Mouse (Mus musculus) midbrain, embryonic 16.5 days (tissue): ENCODE data around the gene Fut11. TPM values are rescaled to one million over a fixed set of nuclear protein-coding genes. Genes with fewer than 3 reads are reported as not detected.

Experiments
- ATAC-seq: fragments of 200-750 bp; cut with Nextera tagmentation; 2 replicates; pipeline ENCODE4 v1.8.0; 2017; ENCODE audit warnings: moderate TSS enrichment
- H3K27ac ChIP-seq: fragments of 300-500 bp; sonication (generic); 2 replicates; pipeline ENCODE4 v1.5.1; 2014; ENCODE audit warnings: mild to moderate bottlenecking, low read length, mixed read lengths
- H3K27me3 ChIP-seq: fragments of 300-500 bp; sonication (generic); 2 replicates; pipeline ENCODE4 v1.6.1; 2014; ENCODE audit warnings: low read depth, low read length, mixed read lengths; ENCODE audit not compliant: control insufficient read depth, insufficient read depth
- H3K36me3 ChIP-seq: fragments of 300-500 bp; sonication (generic); 2 replicates; pipeline ENCODE4 v1.6.1; 2014; ENCODE audit warnings: mild to moderate bottlenecking, low read length, moderate library complexity, mixed read lengths; ENCODE audit not compliant: control insufficient read depth, insufficient read depth
- H3K4me1 ChIP-seq: fragments of 300-500 bp; sonication (generic); 2 replicates; pipeline ENCODE4 v1.6.1; 2014; ENCODE audit warnings: mild to moderate bottlenecking, low read length, mixed read lengths; ENCODE audit not compliant: control insufficient read depth, insufficient read depth
- H3K4me2 ChIP-seq: fragments of 300-500 bp; sonication (generic); 2 replicates; pipeline ENCODE4 v1.6.1; 2014; ENCODE audit warnings: mild to moderate bottlenecking, low read length, mixed read lengths
- H3K4me3 ChIP-seq: fragments of 300-500 bp; sonication (generic); 2 replicates; pipeline ENCODE4 v1.5.1; 2014; ENCODE audit warnings: low read depth, mild to moderate bottlenecking, low read length, moderate library complexity, mixed read lengths
- H3K9ac ChIP-seq: fragments of 300-500 bp; sonication (generic); 2 replicates; pipeline ENCODE4 v1.6.1; 2014; ENCODE audit warnings: low read depth, low read length, mixed read lengths
- H3K9me3 ChIP-seq: fragments of 300-500 bp; sonication (generic); replicated peaks from 2 replicates; pipeline ENCODE4 v1.6.1; 2014; ENCODE audit warnings: mild to moderate bottlenecking, low read length, mixed read lengths; ENCODE audit not compliant: control insufficient read depth, poor library complexity, severe bottlenecking
- WGBS: fragments of 180-500 bp; shearing (Covaris S2); extraction: QIAGEN DNeasy Blood & Tissue Kit; methylation state at CpG from one replicate; pipeline ENCODE4 v1.1.7; 2014; 5-methylcytosine and 5-hydroxymethylcytosine counted together
- polyA plus RNA-seq: library from polyadenylated mRNA; unstranded; fragments of >200 nt; fragmentation: Nextera tagmentation; extraction: Ambion mirVana; gene quantifications from 2 replicates; pipeline ENCODE4 v1.2.1, GENCODE M21; 2015

The Fut11 gene
- polyA plus RNA-seq, 1 experiment from 2014 or later = 25.5 TPM

DNA sequence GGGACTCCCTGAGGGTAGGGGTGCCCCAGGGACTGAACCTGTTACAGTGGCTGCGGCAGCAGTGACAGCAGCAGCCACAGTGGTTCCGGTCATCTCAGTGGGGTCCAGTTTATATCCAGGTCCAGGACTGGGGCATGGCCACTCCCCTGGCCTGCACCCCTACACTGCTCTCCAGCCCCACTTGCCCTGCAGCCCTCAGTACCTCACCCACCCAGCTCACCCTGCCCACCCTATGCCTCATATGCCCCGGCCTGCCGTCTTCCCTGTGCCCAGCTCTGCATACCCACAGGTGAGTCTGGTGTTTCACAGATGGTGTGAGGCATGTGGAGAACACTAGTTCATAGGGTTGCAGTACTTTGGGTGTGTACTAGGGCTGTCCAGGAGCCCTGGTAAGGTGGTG is 26.6 kb downstream of the Fut11 start:
- peaks cover 58% of the 10 kb centered on the region for H3K36me3 ChIP-seq

DNA sequence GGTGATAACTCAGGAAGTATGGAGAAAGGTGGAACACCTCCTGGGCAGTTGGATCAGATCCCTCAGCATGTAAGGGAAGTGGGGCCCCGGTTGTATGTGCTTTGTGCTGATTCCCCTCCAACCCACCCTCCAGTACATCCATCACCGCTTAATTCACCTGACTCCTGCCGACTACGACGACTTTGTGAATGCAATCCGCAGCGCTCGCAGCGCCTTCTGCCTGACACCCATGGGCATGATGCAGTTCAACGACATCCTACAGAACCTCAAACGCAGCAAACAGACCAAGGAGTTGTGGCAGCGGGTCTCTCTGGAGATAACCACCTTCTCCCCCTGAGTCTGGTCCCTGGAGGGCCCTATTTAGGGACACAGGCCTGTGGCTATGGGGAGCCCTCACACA is 28.2 kb downstream of the Fut11 start:
- no peaks in the 10 kb centered on the region for H3K27me3 ChIP-seq
- no peak overlapping the region for H3K4me3 ChIP-seq
- peaks cover 46% of the 10 kb centered on the region for H3K36me3 ChIP-seq
- 91% methylated on average over 12 of the region's 12 CpGs for WGBS
- no peak overlapping the region for H3K9ac ChIP-seq
- no peaks in the 10 kb centered on the region for H3K4me1 ChIP-seq
- no peak for ATAC-seq
- H3K4me2 ChIP-seq = no peak overlapping the region
- no peak overlapping the region for H3K27ac ChIP-seq
- H3K9me3 ChIP-seq = no peaks in the 10 kb centered on the region

More for the DNA sequence above, 26.6 kb downstream of the Fut11 start:
- no peaks in the 10 kb centered on the region for H3K4me1 ChIP-seq
- ATAC-seq = no peak
- H3K9ac ChIP-seq = no peak overlapping the region
- H3K4me3 ChIP-seq = no peak overlapping the region
- no peak overlapping the region for H3K4me2 ChIP-seq
- H3K27ac ChIP-seq = no peak overlapping the region
- H3K27me3 ChIP-seq = no peaks in the 10 kb centered on the region
- H3K9me3 ChIP-seq = no peaks in the 10 kb centered on the region
- WGBS = 96% methylated on average over 4 of the region's 4 CpGs

DNA sequence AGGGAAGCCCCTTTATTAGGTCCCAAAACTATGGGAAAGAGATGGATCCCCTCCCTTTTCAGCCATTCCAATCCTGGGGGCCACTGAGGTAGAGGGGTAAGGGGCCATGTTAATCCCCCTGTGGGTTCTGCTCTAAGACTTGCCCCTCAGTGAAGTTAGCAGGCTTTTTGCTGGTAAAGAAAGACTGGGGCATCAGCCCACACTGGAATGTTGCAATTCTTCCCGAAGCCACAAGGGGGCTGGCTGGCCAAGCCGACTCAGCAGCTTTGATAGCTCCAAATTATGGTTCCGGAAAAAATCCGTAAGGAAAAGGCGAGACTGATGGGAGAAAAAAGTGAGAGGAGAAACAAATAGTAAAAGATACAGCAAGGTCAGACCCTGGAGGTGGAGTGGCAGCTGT is 29.3 kb downstream of the Fut11 start:
- peaks cover 42% of the 10 kb centered on the region for H3K36me3 ChIP-seq
- no peak overlapping the region for H3K4me2 ChIP-seq
- H3K4me3 ChIP-seq = no peak overlapping the region
- H3K9ac ChIP-seq = no peak overlapping the region
- H3K27ac ChIP-seq = no peak overlapping the region
- H3K9me3 ChIP-seq = no peaks in the 10 kb centered on the region
- WGBS = 27% methylated on average over 5 of the region's 5 CpGs
- no peaks in the 10 kb centered on the region for H3K4me1 ChIP-seq
- no peaks in the 10 kb centered on the region for H3K27me3 ChIP-seq
- no peak for ATAC-seq

DNA sequence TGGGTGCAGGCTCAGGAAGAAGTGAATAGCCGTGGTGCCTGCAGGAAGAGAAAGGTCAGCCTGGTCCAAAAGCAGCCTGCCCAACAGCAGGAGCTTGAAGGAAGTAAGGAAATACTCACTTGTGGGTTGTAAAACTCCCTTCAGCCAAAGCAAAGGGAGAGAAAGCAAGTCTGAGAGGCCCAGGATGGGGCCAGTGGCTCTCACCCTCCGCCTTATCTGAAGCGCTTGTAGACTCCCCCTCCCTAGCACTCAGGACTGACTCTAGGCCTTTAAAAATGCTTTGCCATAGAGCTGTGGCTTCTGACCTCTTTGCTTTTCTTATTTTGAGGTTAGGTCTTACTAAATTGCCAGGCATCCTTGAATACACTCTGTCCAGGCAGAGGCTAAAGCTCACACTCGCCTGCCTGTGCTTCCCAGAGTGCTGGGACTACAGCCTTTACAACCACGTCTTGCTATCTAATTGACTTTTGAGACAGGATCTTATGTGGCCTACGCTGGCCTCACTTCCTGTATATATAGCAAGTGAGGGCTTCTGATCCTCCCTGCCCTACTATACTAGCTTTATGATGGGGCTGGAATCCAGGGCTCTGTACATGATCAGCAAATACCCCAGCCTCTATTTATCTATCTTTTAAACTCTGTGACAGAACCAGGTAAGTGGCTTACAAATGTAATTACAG is 31.0 kb downstream of the Fut11 start:
- Histone ChIP-seq H3K9me3 (no peaks in the 10 kb centered on the region), H3K4me2 (no peak overlapping the region), H3K4me1 (no peaks in the 10 kb centered on the region), H3K27me3 (no peaks in the 10 kb centered on the region), H3K36me3 (peaks cover 47% of the 10 kb centered on the region), H3K27ac (no peak overlapping the region), H3K9ac (no peak overlapping the region), H3K4me3 (no peak overlapping the region)
- ATAC-seq = no peak
- 90% methylated on average over 6 of the region's 6 CpGs for WGBS

DNA sequence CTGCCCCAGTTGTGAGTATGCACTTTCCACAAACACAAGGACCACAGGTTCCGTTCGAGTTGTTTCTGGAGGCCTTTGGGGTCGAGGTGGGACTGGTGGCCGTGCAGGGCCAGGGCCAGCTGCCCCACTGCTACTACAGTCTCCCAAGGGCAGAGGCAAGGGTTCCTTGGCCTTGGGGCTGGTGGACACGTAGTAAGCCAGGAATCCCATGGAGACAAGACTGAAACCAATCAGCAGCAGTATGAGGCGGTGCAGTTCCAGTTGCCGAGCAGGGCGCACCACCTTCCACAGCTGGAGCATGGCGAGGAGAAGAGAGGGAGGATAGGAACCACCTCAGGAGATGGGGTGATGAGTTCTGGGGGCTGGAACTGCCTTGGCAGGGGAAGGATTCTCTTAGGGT is 35.1 kb downstream of the Fut11 start:
- no peak overlapping the region for H3K9ac ChIP-seq
- no peak overlapping the region for H3K4me3 ChIP-seq
- peaks cover 7% of the 10 kb centered on the region for H3K4me1 ChIP-seq
- H3K4me2 ChIP-seq = no peak overlapping the region
- no peak for ATAC-seq
- H3K36me3 ChIP-seq = peaks cover 25% of the 10 kb centered on the region
- no peak overlapping the region for H3K27ac ChIP-seq
- no peaks in the 10 kb centered on the region for H3K27me3 ChIP-seq
- no peaks in the 10 kb centered on the region for H3K9me3 ChIP-seq
- whole genome bisulfite sequencing = 96% methylated on average over 9 of the region's 9 CpGs

DNA sequence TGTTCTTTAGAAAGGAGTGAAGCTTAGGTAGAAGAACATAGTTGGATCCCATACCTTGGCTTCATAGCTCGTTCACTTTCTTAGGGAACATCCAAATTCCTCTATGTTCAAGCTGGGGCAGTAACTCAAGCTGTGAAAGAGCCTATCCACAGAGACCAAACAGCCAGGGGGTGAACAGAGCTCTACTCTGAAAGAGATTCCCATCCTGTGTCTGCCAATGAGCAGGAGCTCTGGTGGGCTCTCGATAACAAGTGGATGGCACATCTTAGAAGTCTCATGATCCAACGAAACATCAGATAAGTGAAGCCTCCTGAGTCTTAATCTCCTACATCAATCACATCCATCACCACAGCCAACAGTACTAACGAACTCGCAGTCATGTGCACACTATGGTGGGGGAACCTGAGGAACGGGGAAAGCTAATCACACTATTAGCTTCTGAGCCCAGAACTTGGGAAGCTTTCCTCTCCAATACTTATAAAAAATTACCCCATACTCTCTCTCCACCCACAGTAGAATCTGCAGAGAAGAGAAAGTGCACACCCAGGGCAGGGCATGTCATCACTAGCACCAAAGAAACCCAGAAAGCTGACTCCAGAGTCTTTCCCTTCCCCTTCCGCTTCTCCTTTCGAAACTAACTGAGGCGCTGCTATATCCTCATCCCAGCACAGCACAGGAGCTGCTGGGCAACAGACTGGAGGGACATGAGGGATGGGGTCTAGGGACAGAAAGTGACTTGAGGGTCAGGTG is 36.3 kb downstream of the Fut11 start:
- Histone ChIP-seq H3K9ac (no peak overlapping the region), H3K27ac (no peak overlapping the region), H3K36me3 (peaks cover 22% of the 10 kb centered on the region), H3K9me3 (no peaks in the 10 kb centered on the region), H3K4me3 (no peak overlapping the region), H3K4me2 (no peak overlapping the region), H3K27me3 (no peaks in the 10 kb centered on the region), H3K4me1 (peaks cover 9% of the 10 kb centered on the region)
- 92% methylated on average over 9 of the region's 9 CpGs for WGBS
- no peak for ATAC-seq

DNA sequence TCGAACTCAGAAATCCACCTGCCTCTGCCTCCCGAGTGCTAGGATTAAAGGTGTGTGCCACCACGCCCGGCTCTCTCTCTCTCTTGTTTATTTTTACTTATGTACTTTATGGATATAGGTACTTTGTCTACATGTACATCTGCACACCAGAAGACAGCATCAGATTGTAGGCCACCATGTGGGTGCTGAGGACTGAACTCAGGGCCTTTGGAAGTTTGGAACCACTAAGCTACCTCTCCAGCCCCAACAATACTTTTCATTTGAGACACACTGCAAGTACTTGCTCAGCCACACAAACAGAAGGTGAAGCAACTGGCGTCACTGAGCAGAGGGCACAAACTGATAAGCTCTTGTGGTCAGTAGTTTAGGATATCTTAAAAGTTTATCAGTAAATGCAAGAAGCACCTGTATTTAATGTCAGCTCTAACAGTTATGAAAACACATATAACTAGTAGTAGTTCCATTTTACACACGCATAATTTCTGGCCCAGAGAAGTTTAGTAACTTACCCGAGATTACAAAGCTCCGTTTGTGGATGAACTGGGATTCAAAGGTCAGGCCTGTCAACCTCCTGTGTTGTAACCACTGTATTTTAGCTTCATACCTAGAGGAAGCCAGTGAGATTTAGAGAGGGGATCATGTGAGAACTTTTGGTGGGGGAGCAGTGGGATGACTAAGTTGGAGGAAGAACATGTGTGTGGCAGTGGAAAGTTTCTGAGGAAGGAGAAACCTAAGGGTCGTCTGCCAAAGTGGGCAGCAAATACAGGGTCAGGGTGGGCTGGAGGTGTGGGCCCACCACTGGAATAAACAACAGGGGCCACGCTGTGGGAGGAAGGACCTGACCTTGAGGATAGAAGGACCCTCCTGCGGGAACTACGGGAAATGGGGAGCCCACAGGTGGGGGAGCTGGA is 38.5 kb downstream of the Fut11 start:
- peak overlapping the region; percentile 74 for H3K4me2 ChIP-seq
- WGBS = 51% methylated on average over 12 of the region's 12 CpGs

DNA sequence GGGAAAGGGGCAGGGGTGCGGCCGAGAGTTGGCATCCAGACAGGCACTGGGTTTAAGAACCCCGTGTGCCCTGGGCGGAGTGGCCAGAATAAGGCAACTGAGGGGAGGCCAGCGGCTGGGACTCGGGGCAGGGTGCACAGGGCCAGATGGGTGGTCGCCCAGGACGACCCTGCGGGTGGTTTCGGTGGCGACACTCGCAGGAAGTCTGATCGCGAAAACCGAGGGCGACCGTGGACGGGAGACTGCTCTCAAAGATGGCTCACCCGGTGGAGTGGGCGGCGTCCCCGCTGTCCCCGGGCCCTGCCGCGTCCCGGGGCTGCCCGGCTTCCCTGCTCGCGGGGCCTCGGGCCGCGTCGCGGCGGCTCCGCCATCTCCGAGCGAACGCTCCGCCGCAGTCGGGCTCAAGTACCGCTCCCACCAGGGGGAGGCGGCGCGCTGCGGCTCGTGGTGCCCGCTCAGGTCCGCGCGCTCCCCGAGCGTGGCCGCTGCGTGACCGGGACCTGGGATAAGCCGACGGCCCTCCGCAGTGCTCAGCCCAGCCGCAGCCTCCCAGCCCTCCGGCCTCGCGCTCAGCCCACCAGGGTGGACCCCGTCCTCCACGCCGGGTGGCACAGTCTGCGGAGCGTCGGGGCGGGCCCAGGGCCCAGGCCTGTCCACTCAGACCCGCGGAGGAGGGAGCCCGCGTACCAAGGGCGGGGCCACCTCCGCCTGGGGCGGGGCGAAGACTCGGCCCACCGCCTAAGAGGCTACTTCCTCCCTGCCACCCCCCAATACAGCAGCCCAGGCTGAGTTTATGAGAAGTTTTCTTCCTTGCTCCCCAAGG is 39.4 kb downstream of the Fut11 start, which contains the start of gene Ndst2:
Gene Ndst2 (minus strand): TSS at position 611 of the 823 bp plus-strand sequence.
- WGBS = under 1% methylated on average over 78 of the region's 81 CpGs
- H3K27me3 ChIP-seq = no peaks in the 10 kb centered on the region
- H3K9ac ChIP-seq = peak within 1 kb of the TSS; percentile 79
- H3K36me3 ChIP-seq = peaks cover 23% of the 10 kb centered on the region
- peaks cover 9% of the 10 kb centered on the region for H3K4me1 ChIP-seq
- H3K27ac ChIP-seq = peak within 1 kb of the TSS; percentile 74
- no peaks in the 10 kb centered on the region for H3K9me3 ChIP-seq
- peak within 1 kb of the TSS; percentile 60 for H3K4me3 ChIP-seq
- peak; percentile 98 for ATAC-seq
- peak within 1 kb of the TSS; percentile 74 for H3K4me2 ChIP-seq

More for the DNA sequence above, 38.5 kb downstream of the Fut11 start:
- H3K27me3 ChIP-seq = no peaks in the 10 kb centered on the region
- no peak overlapping the region for H3K27ac ChIP-seq
- ATAC-seq = no peak
- H3K4me3 ChIP-seq = peak overlapping the region; percentile 60
- peaks cover 24% of the 10 kb centered on the region for H3K36me3 ChIP-seq
- H3K9me3 ChIP-seq = no peaks in the 10 kb centered on the region
- H3K9ac ChIP-seq = peak overlapping the region; percentile 79
- peaks cover 9% of the 10 kb centered on the region for H3K4me1 ChIP-seq
